Mouse (Mus musculus): ENCODE measurements around the gene Zeb2. TPM values are rescaled to one million over a fixed set of nuclear protein-coding genes. Genes with fewer than 3 reads are reported as not detected.

Gene Zeb2
- polyA plus RNA-seq, 1 experiment from 2014 or later = 48.7 TPM

GRCm38 (mm10) chr2:44979042-44979721 is 138.0 kb downstream of the Zeb2 start:
- peak; percentile 28 for DNase-seq (ENCODE audit: low spot score)
- 0 out of 2 replicates have a peak, but pooled peaks cover 9% of the 10 kb centered on the region for H3K27me3 ChIP-seq (ENCODE audit: low read depth, poor library complexity, severe bottlenecking)
- H3K27ac ChIP-seq (replicated peaks) = 0 out of 2 replicates have a peak overlapping the region, but pooled peaks have one; percentile 33
- 5% methylated on average over 18 of the region's 18 CpGs for WGBS
- H3K36me3 ChIP-seq = no peaks in the 10 kb centered on the region
- H3K4me1 ChIP-seq = peaks cover 34% of the 10 kb centered on the region
- peak overlapping the region; percentile 43 for H3K4me3 ChIP-seq
- no peaks in the 10 kb centered on the region for H3K9me3 ChIP-seq (replicated peaks)

GRCm38 (mm10) chr2:44978038-44978437 is 139.2 kb downstream of the Zeb2 start:
- no peak overlapping the region for H3K27ac ChIP-seq (replicated peaks)
- peaks cover 34% of the 10 kb centered on the region for H3K4me1 ChIP-seq
- no peak overlapping the region for H3K4me3 ChIP-seq
- H3K36me3 ChIP-seq = no peaks in the 10 kb centered on the region
- DNase-seq (ENCODE audit: low spot score) = no peak
- 0 out of 2 replicates have a peak, but pooled peaks cover 9% of the 10 kb centered on the region for H3K27me3 ChIP-seq (ENCODE audit: low read depth, poor library complexity, severe bottlenecking)
- no peaks in the 10 kb centered on the region for H3K9me3 ChIP-seq (replicated peaks)
- WGBS = 77% methylated on average over 6 of the region's 6 CpGs

GRCm38 (mm10) chr2:44977556-44977955 is 139.6 kb downstream of the Zeb2 start:
- Histone ChIP-seq H3K4me3 (no peak overlapping the region), H3K4me1 (peaks cover 34% of the 10 kb centered on the region), H3K27me3 (ENCODE audit: low read depth, poor library complexity, severe bottlenecking) (0 out of 2 replicates have a peak, but pooled peaks cover 9% of the 10 kb centered on the region), H3K27ac (replicated peaks) (no peak overlapping the region), H3K36me3 (no peaks in the 10 kb centered on the region), H3K9me3 (replicated peaks) (no peaks in the 10 kb centered on the region; the same call in 1 of the 2 replicates)
- WGBS = 68% methylated on average over 2 of the region's 2 CpGs
- DNase-seq (ENCODE audit: low spot score) = no peak

- Histone ChIP-seq H3K4me1 (peaks cover 34% of the 10 kb centered on the region), H3K9me3 (replicated peaks) (no peaks in the 10 kb centered on the region; the same call in 1 of the 2 replicates), H3K27ac (replicated peaks) (no peak overlapping the region), H3K36me3 (no peaks in the 10 kb centered on the region), H3K4me3 (no peak overlapping the region), H3K27me3 (ENCODE audit: low read depth, poor library complexity, severe bottlenecking) (0 out of 2 replicates have a peak, but pooled peaks cover 9% of the 10 kb centered on the region)
- no peak for DNase-seq (ENCODE audit: low spot score)
- 77% methylated on average over 3 of the region's 3 CpGs for WGBS
Observed at GRCm38 (mm10) chr2:44977051-44977450, 140.1 kb downstream of the Zeb2 start.

GRCm38 (mm10) chr2:44976484-44976883 is 140.7 kb downstream of the Zeb2 start:
- Histone ChIP-seq H3K4me3 (no peak overlapping the region), H3K36me3 (no peaks in the 10 kb centered on the region), H3K27ac (replicated peaks) (no peak overlapping the region), H3K4me1 (peaks cover 34% of the 10 kb centered on the region), H3K9me3 (replicated peaks) (no peaks in the 10 kb centered on the region; the same call in 1 of the 2 replicates), H3K27me3 (ENCODE audit: low read depth, poor library complexity, severe bottlenecking) (0 out of 2 replicates have a peak, but pooled peaks cover 9% of the 10 kb centered on the region)
- no peak for DNase-seq (ENCODE audit: low spot score)
- WGBS = 38% methylated on average over 4 of the region's 4 CpGs

GRCm38 (mm10) chr2:44973828-44974227 is 143.4 kb downstream of the Zeb2 start:
- H3K36me3 ChIP-seq = no peaks in the 10 kb centered on the region
- 0 out of 2 replicates have a peak, but pooled peaks cover 9% of the 10 kb centered on the region for H3K27me3 ChIP-seq (ENCODE audit: low read depth, poor library complexity, severe bottlenecking)
- H3K9me3 ChIP-seq (replicated peaks) = no peaks in the 10 kb centered on the region; the same call in 1 of the 2 replicates
- 89% methylated on average over 6 of the region's 6 CpGs for WGBS
- no peak for DNase-seq (ENCODE audit: low spot score)
- H3K4me3 ChIP-seq = no peak overlapping the region
- H3K4me1 ChIP-seq = peaks cover 20% of the 10 kb centered on the region
- no peak overlapping the region for H3K27ac ChIP-seq (replicated peaks)

- whole genome bisulfite sequencing = 90% methylated on average over 6 of the region's 6 CpGs
- Histone ChIP-seq H3K9me3 (replicated peaks) (no peaks in the 10 kb centered on the region; the same call in 1 of the 2 replicates), H3K27ac (replicated peaks) (no peak overlapping the region), H3K27me3 (ENCODE audit: low read depth, poor library complexity, severe bottlenecking) (no peaks in the 10 kb centered on the region), H3K4me3 (no peak overlapping the region), H3K36me3 (no peaks in the 10 kb centered on the region), H3K4me1 (no peaks in the 10 kb centered on the region)
- DNase-seq (ENCODE audit: low spot score) = no peak
Observed at GRCm38 (mm10) chr2:44970087-44970646, 147.0 kb downstream of the Zeb2 start.

GRCm38 (mm10) chr2:44969640-44970039 is 147.6 kb downstream of the Zeb2 start:
- Histone ChIP-seq H3K27ac (replicated peaks) (no peak overlapping the region), H3K36me3 (no peaks in the 10 kb centered on the region), H3K4me1 (no peaks in the 10 kb centered on the region), H3K27me3 (ENCODE audit: low read depth, poor library complexity, severe bottlenecking) (no peaks in the 10 kb centered on the region), H3K9me3 (replicated peaks) (no peaks in the 10 kb centered on the region; the same call in 1 of the 2 replicates), H3K4me3 (no peak overlapping the region)
- no peak for DNase-seq (ENCODE audit: low spot score)
- WGBS = 93% methylated on average over 1 of the region's 1 CpGs

GRCm38 (mm10) chr2:44969226-44969625 is 148.0 kb downstream of the Zeb2 start:
- WGBS = 88% methylated on average over 2 of the region's 2 CpGs
- Histone ChIP-seq H3K4me3 (no peak overlapping the region), H3K4me1 (no peaks in the 10 kb centered on the region), H3K9me3 (replicated peaks) (no peaks in the 10 kb centered on the region; the same call in 1 of the 2 replicates), H3K36me3 (no peaks in the 10 kb centered on the region), H3K27me3 (ENCODE audit: low read depth, poor library complexity, severe bottlenecking) (no peaks in the 10 kb centered on the region), H3K27ac (replicated peaks) (no peak overlapping the region)
- no peak for DNase-seq (ENCODE audit: low spot score)

- Histone ChIP-seq H3K27ac (replicated peaks) (no peak overlapping the region), H3K4me3 (no peak overlapping the region), H3K4me1 (no peaks in the 10 kb centered on the region), H3K27me3 (ENCODE audit: low read depth, poor library complexity, severe bottlenecking) (no peaks in the 10 kb centered on the region), H3K9me3 (replicated peaks) (no peaks in the 10 kb centered on the region), H3K36me3 (no peaks in the 10 kb centered on the region)
- DNase-seq (ENCODE audit: low spot score) = no peak
- WGBS = 95% methylated on average over 2 of the region's 2 CpGs
Observed at GRCm38 (mm10) chr2:44965834-44966555, 151.2 kb downstream of the Zeb2 start.

- WGBS = 92% methylated on average over 5 of the region's 5 CpGs
- no peaks in the 10 kb centered on the region for H3K4me1 ChIP-seq
- H3K27ac ChIP-seq (replicated peaks) = no peak overlapping the region
- H3K9me3 ChIP-seq (replicated peaks) = no peaks in the 10 kb centered on the region
- H3K27me3 ChIP-seq (ENCODE audit: low read depth, poor library complexity, severe bottlenecking) = no peaks in the 10 kb centered on the region
- no peaks in the 10 kb centered on the region for H3K36me3 ChIP-seq
- H3K4me3 ChIP-seq = no peak overlapping the region
- DNase-seq (ENCODE audit: low spot score) = no peak
Observed at GRCm38 (mm10) chr2:44962620-44963019, 154.6 kb downstream of the Zeb2 start.

- Histone ChIP-seq H3K9me3 (replicated peaks) (no peaks in the 10 kb centered on the region), H3K27me3 (ENCODE audit: low read depth, poor library complexity, severe bottlenecking) (no peaks in the 10 kb centered on the region), H3K4me3 (no peak overlapping the region), H3K4me1 (no peaks in the 10 kb centered on the region), H3K36me3 (no peaks in the 10 kb centered on the region), H3K27ac (replicated peaks) (no peak overlapping the region)
- WGBS = 89% methylated on average over 4 of the region's 4 CpGs
- no peak for DNase-seq (ENCODE audit: low spot score)
Observed at GRCm38 (mm10) chr2:44961192-44961591, 156.0 kb downstream of the Zeb2 start.

Measured in midbrain, embryonic 10.5 days (tissue).